Mouse (Mus musculus): ENCODE data around the gene Itpr3. TPM values are rescaled to one million over a fixed set of nuclear protein-coding genes. Genes with fewer than 3 reads are reported as not detected.

Itpr3 gene
- total and polyA plus RNA-seq, 2 experiments, result 1.0 to 1.5 TPM

- no peaks in the 10 kb centered on the region for H3K36me3 ChIP-seq (ENCODE audit: control insufficient read depth, insufficient read depth, low read length)
- TF ChIP-seq CTCF (IDR thresholded peaks at IDR 0.05; ENCODE audit: low read depth, low read length) (no peak), POLR2A (IDR thresholded peaks at IDR 0.05; ENCODE audit: extremely low read depth, insufficient read depth, low read length) (0 out of 2 replicates have a peak, but pooled peaks have one; percentile 17)
- peak overlapping the region; percentile 86 for H3K4me3 ChIP-seq (ENCODE audit: insufficient read depth, low read depth, low read length)
- WGBS, result 1% methylated on average over 13 of the region's 13 CpGs
- no peak overlapping the region; the same call in 1 of the 2 replicates for H3K9ac ChIP-seq (ENCODE audit: low read depth, low read length)
- H3K4me1 ChIP-seq (ENCODE audit: control insufficient read depth, insufficient read depth, low read length), result no peaks in the 10 kb centered on the region; the same call in 1 of the 2 replicates
- peak overlapping the region; percentile 56 for H3K27ac ChIP-seq (replicated peaks; ENCODE audit: insufficient read depth, low read depth, low read length)
- H3K27me3 ChIP-seq (ENCODE audit: control insufficient read depth, insufficient read depth, low read length), result no peaks in the 10 kb centered on the region
- H3K79me2 ChIP-seq (ENCODE audit: control insufficient read depth, insufficient read depth, low read length), result no peaks in the 10 kb centered on the region
- peak; percentile 39 for DNase-seq (ENCODE audit: extremely low read depth, low read depth, low spot score)
Measured at GRCm38 (mm10) chr17:27056170-27056569, 934 bp upstream of the Itpr3 start.

- DNase-seq (ENCODE audit: extremely low read depth, low read depth, low spot score), result no peak
Measured at GRCm38 (mm10) chr17:27057517-27058055, 482 bp downstream of the Itpr3 start.

GRCm38 (mm10) chr17:27060698-27061097, 3.6 kb downstream of the Itpr3 start:
- Histone ChIP-seq H3K9ac (ENCODE audit: low read depth, low read length) (no peak overlapping the region), H3K27me3 (ENCODE audit: control insufficient read depth, insufficient read depth, low read length) (no peaks in the 10 kb centered on the region), H3K4me1 (ENCODE audit: control insufficient read depth, insufficient read depth, low read length) (no peaks in the 10 kb centered on the region; the same call in 1 of the 2 replicates), H3K27ac (replicated peaks; ENCODE audit: insufficient read depth, low read depth, low read length) (no peak overlapping the region), H3K4me3 (ENCODE audit: insufficient read depth, low read depth, low read length) (no peak overlapping the region), H3K79me2 (ENCODE audit: control insufficient read depth, insufficient read depth, low read length) (no peaks in the 10 kb centered on the region), H3K36me3 (ENCODE audit: control insufficient read depth, insufficient read depth, low read length) (no peaks in the 10 kb centered on the region)
- TF ChIP-seq POLR2A (IDR thresholded peaks at IDR 0.05; ENCODE audit: extremely low read depth, insufficient read depth, low read length), result no peak
- no peak for TF ChIP-seq CTCF (IDR thresholded peaks at IDR 0.05; ENCODE audit: low read depth, low read length)
- no peak for DNase-seq (ENCODE audit: extremely low read depth, low read depth, low spot score)
- 80% methylated on average over 8 of the region's 8 CpGs for WGBS

More at GRCm38 (mm10) chr17:27057517-27058055, 482 bp downstream of the Itpr3 start:
- Histone ChIP-seq H3K36me3 (ENCODE audit: control insufficient read depth, insufficient read depth, low read length) (no peaks in the 10 kb centered on the region), H3K4me1 (ENCODE audit: control insufficient read depth, insufficient read depth, low read length) (no peaks in the 10 kb centered on the region; the same call in 1 of the 2 replicates), H3K4me3 (ENCODE audit: insufficient read depth, low read depth, low read length) (peak overlapping the region; percentile 86), H3K27ac (replicated peaks; ENCODE audit: insufficient read depth, low read depth, low read length) (no peak overlapping the region), H3K27me3 (ENCODE audit: control insufficient read depth, insufficient read depth, low read length) (no peaks in the 10 kb centered on the region), H3K9ac (ENCODE audit: low read depth, low read length) (peak overlapping the region; percentile 79), H3K79me2 (ENCODE audit: control insufficient read depth, insufficient read depth, low read length) (no peaks in the 10 kb centered on the region)
- 9% methylated on average over 24 of the region's 24 CpGs for WGBS
- no peak for TF ChIP-seq POLR2A (IDR thresholded peaks at IDR 0.05; ENCODE audit: extremely low read depth, insufficient read depth, low read length)
- TF ChIP-seq CTCF (IDR thresholded peaks at IDR 0.05; ENCODE audit: low read depth, low read length), result no peak

- Histone ChIP-seq H3K9ac (ENCODE audit: low read depth, low read length) (no peak overlapping the region), H3K4me3 (ENCODE audit: insufficient read depth, low read depth, low read length) (no peak overlapping the region), H3K4me1 (ENCODE audit: control insufficient read depth, insufficient read depth, low read length) (no peaks in the 10 kb centered on the region; the same call in 1 of the 2 replicates), H3K27me3 (ENCODE audit: control insufficient read depth, insufficient read depth, low read length) (no peaks in the 10 kb centered on the region), H3K27ac (replicated peaks; ENCODE audit: insufficient read depth, low read depth, low read length) (no peak overlapping the region), H3K36me3 (ENCODE audit: control insufficient read depth, insufficient read depth, low read length) (no peaks in the 10 kb centered on the region), H3K79me2 (ENCODE audit: control insufficient read depth, insufficient read depth, low read length) (no peaks in the 10 kb centered on the region)
- TF ChIP-seq POLR2A (IDR thresholded peaks at IDR 0.05; ENCODE audit: extremely low read depth, insufficient read depth, low read length) (no peak), CTCF (IDR thresholded peaks at IDR 0.05; ENCODE audit: low read depth, low read length) (no peak)
- DNase-seq (ENCODE audit: extremely low read depth, low read depth, low spot score), result no peak
- WGBS, result 93% methylated on average over 3 of the region's 3 CpGs
Measured at GRCm38 (mm10) chr17:27061727-27062126, 4.6 kb downstream of the Itpr3 start.

GRCm38 (mm10) chr17:27062684-27063083, 5.6 kb downstream of the Itpr3 start:
- WGBS, result 93% methylated on average over 7 of the region's 7 CpGs
- DNase-seq (ENCODE audit: extremely low read depth, low read depth, low spot score), result no peak
- Histone ChIP-seq H3K9ac (ENCODE audit: low read depth, low read length) (no peak overlapping the region), H3K4me1 (ENCODE audit: control insufficient read depth, insufficient read depth, low read length) (no peaks in the 10 kb centered on the region), H3K36me3 (ENCODE audit: control insufficient read depth, insufficient read depth, low read length) (no peaks in the 10 kb centered on the region), H3K4me3 (ENCODE audit: insufficient read depth, low read depth, low read length) (no peak overlapping the region), H3K27me3 (ENCODE audit: control insufficient read depth, insufficient read depth, low read length) (no peaks in the 10 kb centered on the region), H3K79me2 (ENCODE audit: control insufficient read depth, insufficient read depth, low read length) (no peaks in the 10 kb centered on the region), H3K27ac (replicated peaks; ENCODE audit: insufficient read depth, low read depth, low read length) (no peak overlapping the region)
- TF ChIP-seq POLR2A (IDR thresholded peaks at IDR 0.05; ENCODE audit: extremely low read depth, insufficient read depth, low read length), result no peak
- no peak for TF ChIP-seq CTCF (IDR thresholded peaks at IDR 0.05; ENCODE audit: low read depth, low read length)

GRCm38 (mm10) chr17:27063717-27064116, 6.6 kb downstream of the Itpr3 start:
- H3K4me3 ChIP-seq (ENCODE audit: insufficient read depth, low read depth, low read length), result no peak overlapping the region
- no peak for DNase-seq (ENCODE audit: extremely low read depth, low read depth, low spot score)
- H3K36me3 ChIP-seq (ENCODE audit: control insufficient read depth, insufficient read depth, low read length), result no peaks in the 10 kb centered on the region
- 61% methylated on average over 6 of the region's 6 CpGs for WGBS
- no peaks in the 10 kb centered on the region for H3K4me1 ChIP-seq (ENCODE audit: control insufficient read depth, insufficient read depth, low read length)
- no peak overlapping the region for H3K9ac ChIP-seq (ENCODE audit: low read depth, low read length)
- H3K27ac ChIP-seq (replicated peaks; ENCODE audit: insufficient read depth, low read depth, low read length), result no peak overlapping the region
- no peak for TF ChIP-seq CTCF (IDR thresholded peaks at IDR 0.05; ENCODE audit: low read depth, low read length)
- no peak for TF ChIP-seq POLR2A (IDR thresholded peaks at IDR 0.05; ENCODE audit: extremely low read depth, insufficient read depth, low read length)
- no peaks in the 10 kb centered on the region for H3K27me3 ChIP-seq (ENCODE audit: control insufficient read depth, insufficient read depth, low read length)
- H3K79me2 ChIP-seq (ENCODE audit: control insufficient read depth, insufficient read depth, low read length), result no peaks in the 10 kb centered on the region
